Mouse (Mus musculus): ENCODE measurements around the gene Tent5a. TPM values are rescaled to one million over a fixed set of nuclear protein-coding genes. Genes with fewer than 3 reads are reported as not detected.
A peak's percentile ranks its signal among the peaks of the same experiment; 100 is the strongest.

Tent5a gene
- polyA plus RNA-seq, 1 experiment from 2014 or later, result 9.4 TPM

GRCm38 (mm10) chr9:85336046-85336445 is 8.9 kb upstream of the Tent5a start:
- Histone ChIP-seq H3K4me2 (no peak overlapping the region), H3K9ac (no peak overlapping the region), H3K27ac (no peak overlapping the region), H3K9me3 (no peaks in the 10 kb centered on the region), H3K27me3 (no peaks in the 10 kb centered on the region; the same call in 1 of the 2 replicates), H3K4me3 (no peak overlapping the region), H3K36me3 (no peaks in the 10 kb centered on the region), H3K4me1 (no peaks in the 10 kb centered on the region)
- no peak for ATAC-seq (ENCODE audit: insufficient number of reproducible peaks, insufficient read depth, low FRiP score, low TSS enrichment, low read depth)
- WGBS, result 90% methylated on average over 7 of the region's 7 CpGs

- Histone ChIP-seq H3K4me3 (no peak overlapping the region), H3K36me3 (no peaks in the 10 kb centered on the region), H3K9ac (no peak overlapping the region), H3K4me2 (no peak overlapping the region), H3K9me3 (no peaks in the 10 kb centered on the region), H3K27ac (no peak overlapping the region), H3K27me3 (peaks cover 8% of the 10 kb centered on the region), H3K4me1 (peaks cover 13% of the 10 kb centered on the region)
- ATAC-seq (ENCODE audit: insufficient number of reproducible peaks, insufficient read depth, low FRiP score, low TSS enrichment, low read depth), result no peak
- 78% methylated on average over 2 of the region's 2 CpGs for WGBS
Observed at GRCm38 (mm10) chr9:85331521-85331920, 4.4 kb upstream of the Tent5a start.

GRCm38 (mm10) chr9:85328259-85328658 is 1.1 kb upstream of the Tent5a start:
- Histone ChIP-seq H3K9ac (peak overlapping the region; percentile 71), H3K9me3 (no peaks in the 10 kb centered on the region), H3K27me3 (peaks cover 31% of the 10 kb centered on the region), H3K4me2 (peak overlapping the region; percentile 89), H3K4me3 (peak overlapping the region; percentile 62), H3K4me1 (peaks cover 21% of the 10 kb centered on the region), H3K36me3 (no peaks in the 10 kb centered on the region; the same call in 1 of the 2 replicates), H3K27ac (peak overlapping the region; percentile 69)
- ATAC-seq (ENCODE audit: insufficient number of reproducible peaks, insufficient read depth, low FRiP score, low TSS enrichment, low read depth), result peak; percentile 17; the same call in 1 of the 2 replicates
- 1% methylated on average over 16 of the region's 16 CpGs for WGBS

GRCm38 (mm10) chr9:85326292-85327241 is 581 bp downstream of the Tent5a start:
- peak; percentile 57 for ATAC-seq (ENCODE audit: insufficient number of reproducible peaks, insufficient read depth, low FRiP score, low TSS enrichment, low read depth)
- Histone ChIP-seq H3K36me3 (no peaks in the 10 kb centered on the region; the same call in 1 of the 2 replicates), H3K9ac (peak overlapping the region; percentile 71), H3K27me3 (peaks cover 36% of the 10 kb centered on the region), H3K4me3 (peak overlapping the region; percentile 62), H3K9me3 (no peaks in the 10 kb centered on the region), H3K4me2 (peak overlapping the region; percentile 89), H3K4me1 (peaks cover 21% of the 10 kb centered on the region), H3K27ac (peak overlapping the region; percentile 12; the same call in 1 of the 2 replicates)
- under 1% methylated on average over 88 of the region's 88 CpGs for whole genome bisulfite sequencing

- peaks cover 36% of the 10 kb centered on the region for H3K27me3 ChIP-seq
- peak overlapping the region; percentile 71; the same call in 1 of the 2 replicates for H3K9ac ChIP-seq
- ATAC-seq (ENCODE audit: insufficient number of reproducible peaks, insufficient read depth, low FRiP score, low TSS enrichment, low read depth), result no peak
- peaks cover 19% of the 10 kb centered on the region for H3K4me1 ChIP-seq
- no peak overlapping the region for H3K27ac ChIP-seq
- H3K4me3 ChIP-seq, result peak overlapping the region; percentile 62
- H3K36me3 ChIP-seq, result no peaks in the 10 kb centered on the region; the same call in 1 of the 2 replicates
- 38% methylated on average over 17 of the region's 17 CpGs for WGBS
- peak overlapping the region; percentile 89 for H3K4me2 ChIP-seq
- H3K9me3 ChIP-seq, result no peaks in the 10 kb centered on the region
Observed at GRCm38 (mm10) chr9:85325201-85325868, 1.8 kb downstream of the Tent5a start.

GRCm38 (mm10) chr9:85324158-85324875 is 2.8 kb downstream of the Tent5a start:
- peaks cover 10% of the 10 kb centered on the region for H3K4me1 ChIP-seq
- H3K4me2 ChIP-seq, result peak overlapping the region; percentile 89
- WGBS, result 79% methylated on average over 11 of the region's 11 CpGs
- no peaks in the 10 kb centered on the region for H3K9me3 ChIP-seq
- no peak overlapping the region for H3K9ac ChIP-seq
- H3K36me3 ChIP-seq, result no peaks in the 10 kb centered on the region; the same call in 1 of the 2 replicates
- H3K27me3 ChIP-seq, result peaks cover 36% of the 10 kb centered on the region
- H3K4me3 ChIP-seq, result peak overlapping the region; percentile 62
- no peak overlapping the region for H3K27ac ChIP-seq
- ATAC-seq (ENCODE audit: insufficient number of reproducible peaks, insufficient read depth, low FRiP score, low TSS enrichment, low read depth), result no peak

GRCm38 (mm10) chr9:85320167-85320951 is 6.8 kb downstream of the Tent5a start:
- no peak overlapping the region for H3K27ac ChIP-seq
- H3K9ac ChIP-seq, result no peak overlapping the region
- H3K36me3 ChIP-seq, result no peaks in the 10 kb centered on the region; the same call in 1 of the 2 replicates
- no peak for ATAC-seq (ENCODE audit: insufficient number of reproducible peaks, insufficient read depth, low FRiP score, low TSS enrichment, low read depth)
- no peak overlapping the region for H3K4me3 ChIP-seq
- H3K27me3 ChIP-seq, result peaks cover 16% of the 10 kb centered on the region
- no peaks in the 10 kb centered on the region for H3K4me1 ChIP-seq
- no peaks in the 10 kb centered on the region for H3K9me3 ChIP-seq
- H3K4me2 ChIP-seq, result no peak overlapping the region
- 64% methylated on average over 8 of the region's 8 CpGs for WGBS

GRCm38 (mm10) chr9:85316122-85316521 is 11.0 kb downstream of the Tent5a start:
- Histone ChIP-seq H3K4me3 (no peak overlapping the region), H3K9ac (no peak overlapping the region), H3K27ac (no peak overlapping the region), H3K4me2 (no peak overlapping the region), H3K4me1 (no peaks in the 10 kb centered on the region), H3K36me3 (no peaks in the 10 kb centered on the region), H3K9me3 (no peaks in the 10 kb centered on the region), H3K27me3 (no peaks in the 10 kb centered on the region)
- WGBS, result 32% methylated on average over 1 of the region's 1 CpGs
- ATAC-seq (ENCODE audit: insufficient number of reproducible peaks, insufficient read depth, low FRiP score, low TSS enrichment, low read depth), result no peak

- no peaks in the 10 kb centered on the region for H3K36me3 ChIP-seq
- no peak within 1 kb of the TSS for H3K9ac ChIP-seq
- H3K27ac ChIP-seq, result no peak within 1 kb of the TSS
- no peaks in the 10 kb centered on the region for H3K4me1 ChIP-seq
- WGBS, result 84% methylated on average over 6 of the region's 6 CpGs
- no peaks in the 10 kb centered on the region for H3K9me3 ChIP-seq
- H3K27me3 ChIP-seq, result no peaks in the 10 kb centered on the region
- no peak within 1 kb of the TSS for H3K4me2 ChIP-seq
- no peak for ATAC-seq (ENCODE audit: insufficient number of reproducible peaks, insufficient read depth, low FRiP score, low TSS enrichment, low read depth)
- no peak within 1 kb of the TSS for H3K4me3 ChIP-seq
Observed at GRCm38 (mm10) chr9:85312473-85312872, 14.7 kb downstream of the Tent5a start, which contains the start of gene Gm11114. Gm11114 (plus strand) TSS chr9:85312773.

GRCm38 (mm10) chr9:85303378-85303777 is 23.8 kb downstream of the Tent5a start:
- Histone ChIP-seq H3K4me1 (no peaks in the 10 kb centered on the region), H3K36me3 (no peaks in the 10 kb centered on the region), H3K9ac (no peak overlapping the region), H3K27ac (no peak overlapping the region), H3K27me3 (no peaks in the 10 kb centered on the region), H3K4me2 (no peak overlapping the region), H3K9me3 (no peaks in the 10 kb centered on the region), H3K4me3 (no peak overlapping the region)
- WGBS, result 76% methylated on average over 3 of the region's 3 CpGs
- no peak for ATAC-seq (ENCODE audit: insufficient number of reproducible peaks, insufficient read depth, low FRiP score, low TSS enrichment, low read depth)

Measured in embryonic facial prominence, embryonic 13.5 days (tissue).